Mouse (Mus musculus) heart, adult 18-20 months (tissue): ENCODE measurements around the gene BC025920. TPM values are rescaled to one million over a fixed set of nuclear protein-coding genes. Genes with fewer than 3 reads are reported as not detected.
A peak's percentile ranks its signal among the peaks of the same experiment; 100 is the strongest.

Experiments
- DNase-seq, 2 experiments: peaks; one replicate each; pipeline ENCODE4 v3.0.0; 2021 to 2022; ENCODE audit warnings: mixed read lengths in 1 of 2
- total RNA-seq, 2 experiments: library from RNA; stranded (reverse); gene quantifications; 2 replicates each; pipeline ENCODE4 v1.2.3; 2021

The BC025920 gene
- total RNA-seq, 2 experiments from 2014 or later = 2.6 TPM

DNA sequence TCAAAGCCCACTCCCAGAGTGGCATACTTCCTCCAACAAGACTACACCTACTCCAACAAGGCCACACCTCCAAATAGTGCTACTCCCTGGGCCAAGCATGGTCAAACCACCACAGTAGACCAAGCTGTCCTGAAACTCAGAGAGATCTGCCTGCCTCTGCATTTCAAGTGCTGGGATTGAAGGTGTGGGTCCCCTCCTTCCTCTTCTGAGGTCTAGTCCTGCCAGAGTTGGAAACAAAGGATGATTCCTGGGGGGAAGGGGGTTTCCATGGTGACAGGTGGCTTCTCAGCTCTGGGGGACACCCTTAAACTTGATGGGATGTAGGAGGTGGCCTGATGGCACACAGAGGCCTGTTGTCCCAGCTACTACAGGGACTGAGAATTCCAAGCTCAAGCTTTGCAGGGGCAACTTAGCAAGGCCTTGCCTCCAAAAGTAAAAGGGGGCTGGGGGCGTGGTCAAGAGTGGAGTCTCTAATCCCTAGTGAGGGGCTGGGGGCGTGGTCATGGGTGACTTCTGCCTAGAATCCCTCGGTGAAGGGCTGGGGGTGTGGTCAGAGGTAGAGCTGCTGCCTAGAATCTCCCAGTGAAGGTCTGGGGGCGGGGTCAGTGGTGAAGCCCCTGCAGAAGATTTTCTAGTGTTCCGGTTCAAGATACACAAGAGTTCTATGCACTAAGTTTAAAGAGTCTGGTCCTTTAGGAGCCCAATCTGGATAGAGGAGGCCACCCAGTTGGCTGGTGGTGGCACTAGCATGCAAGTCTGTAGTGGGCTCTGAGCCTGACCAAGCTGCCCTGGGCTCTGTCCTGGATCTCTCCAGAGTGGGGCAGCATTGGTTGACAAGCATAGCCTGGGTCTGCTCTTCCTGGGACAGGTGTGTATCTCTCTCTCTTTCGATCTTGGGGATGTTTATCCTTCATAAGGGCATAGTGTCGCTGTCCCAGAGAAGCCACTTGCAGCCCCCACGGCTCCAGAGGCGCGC is 31.7 kb upstream of the BC025920 start, which contains the start of gene Tle2:
Gene Tle2, plus strand, starts transcription at position 481 of the 976 bp plus-strand sequence.
- DNase-seq = no peak

GRCm38 (mm10) chr10:81575208-81575631 is 30.9 kb upstream of the BC025920 start:
- peak; percentile 62 to 65 for DNase-seq

DNA sequence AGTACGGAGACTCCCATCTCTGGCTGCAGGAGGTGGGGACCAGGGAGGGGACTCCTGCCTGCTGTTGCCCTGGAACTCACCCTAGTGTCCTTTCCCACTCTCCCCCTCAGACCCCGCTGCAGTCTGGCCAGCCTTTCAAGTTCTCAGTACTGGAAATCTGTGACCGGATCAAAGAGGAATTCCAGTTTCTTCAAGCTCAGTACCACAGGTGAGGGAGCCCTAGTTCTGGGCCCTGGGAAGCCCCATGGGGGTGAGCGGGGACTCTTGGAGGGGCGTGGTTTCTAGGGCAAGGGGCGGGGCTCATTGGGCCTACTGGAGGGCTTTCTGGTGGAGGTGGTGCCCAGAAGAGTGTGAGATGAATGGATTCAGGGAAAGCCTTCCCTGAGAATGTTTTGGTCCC is 30.4 kb upstream of the BC025920 start:
- peak in 1 of 2 experiments; percentile 45 for DNase-seq

- no peak for DNase-seq
These were observed 26.1 kb upstream of the BC025920 start for GRCm38 (mm10) chr10:81579967-81580366.

DNA sequence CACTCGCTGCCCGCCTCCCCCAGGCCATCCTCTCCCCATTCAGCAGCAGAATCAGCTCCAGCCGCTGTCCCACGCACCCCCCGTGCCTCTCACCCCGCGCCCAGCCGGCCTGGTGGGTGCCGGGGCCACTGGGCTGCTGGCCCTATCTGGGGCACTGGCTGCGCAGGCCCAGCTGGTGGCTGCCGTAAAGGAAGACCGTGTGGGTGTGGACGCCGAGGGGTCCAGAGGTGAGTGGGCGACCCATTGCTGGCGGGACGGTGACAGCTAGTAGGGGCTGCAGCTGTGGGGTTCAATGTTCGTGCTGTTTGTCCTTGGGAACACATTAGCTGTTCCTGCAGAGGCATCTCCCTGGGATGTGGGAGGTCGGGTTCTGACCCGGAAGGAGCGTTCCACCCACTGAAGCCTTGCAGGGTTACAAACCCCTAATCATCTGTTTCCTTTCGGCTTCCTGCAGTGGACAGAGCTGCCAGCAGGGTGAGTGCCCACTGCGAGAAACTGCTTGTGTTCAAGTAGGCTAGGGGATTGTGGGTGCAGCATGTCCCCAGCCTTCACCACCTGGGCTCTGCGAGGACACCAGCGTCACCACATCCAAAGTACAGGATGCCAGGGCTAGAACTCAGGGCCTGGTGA is 25.5 kb upstream of the BC025920 start:
- DNase-seq = no peak

- no peak for DNase-seq
These were observed 22.7 kb upstream of the BC025920 start for GRCm38 (mm10) chr10:81583347-81583746.

GRCm38 (mm10) chr10:81588739-81589138 is 17.3 kb upstream of the BC025920 start:
- no peak for DNase-seq

GRCm38 (mm10) chr10:81591846-81592245 is 14.2 kb upstream of the BC025920 start:
- no peak for DNase-seq

DNA sequence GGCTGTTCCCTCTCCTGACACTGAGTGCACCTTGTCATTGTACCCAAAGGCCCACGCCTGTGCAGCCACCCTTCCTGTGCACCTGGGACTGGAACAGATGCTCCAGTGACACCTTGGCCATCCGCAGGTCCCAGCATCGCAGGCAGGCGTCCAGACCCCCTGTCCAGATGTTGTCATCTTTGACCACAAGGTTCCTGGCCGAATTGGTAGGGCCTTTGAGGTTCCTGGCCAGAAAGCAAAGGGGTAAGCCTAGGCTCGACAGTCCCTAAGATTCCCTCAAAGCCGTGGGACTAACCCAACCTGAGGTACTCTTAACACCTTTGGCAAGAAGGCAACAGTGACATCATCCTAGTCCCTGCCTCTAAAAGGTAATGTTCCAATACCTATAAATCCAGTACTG is 13.4 kb upstream of the BC025920 start:
- no peak for DNase-seq

DNA sequence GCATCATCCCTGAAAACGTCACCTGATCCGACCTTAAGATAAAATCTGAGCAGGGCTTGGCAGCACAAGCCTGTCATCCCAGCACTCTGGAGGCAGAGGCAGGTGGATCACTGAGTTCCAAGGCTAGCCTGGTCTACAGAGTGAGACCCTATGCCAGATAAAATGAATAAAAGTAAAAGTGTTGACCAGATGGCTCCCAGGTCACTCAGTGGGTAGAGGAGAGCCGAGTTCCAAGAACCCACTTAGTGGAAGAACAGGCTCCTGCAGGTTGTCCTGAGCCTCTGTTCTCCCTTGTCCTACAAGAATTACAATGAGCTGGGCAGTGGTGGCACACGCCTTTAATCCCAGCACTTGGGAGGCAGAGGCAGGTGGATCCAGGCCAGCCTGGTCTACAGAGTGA is 12.8 kb upstream of the BC025920 start:
- DNase-seq = no peak

- no peak for DNase-seq
These were observed 12.1 kb upstream of the BC025920 start for GRCm38 (mm10) chr10:81593935-81594334.

DNA sequence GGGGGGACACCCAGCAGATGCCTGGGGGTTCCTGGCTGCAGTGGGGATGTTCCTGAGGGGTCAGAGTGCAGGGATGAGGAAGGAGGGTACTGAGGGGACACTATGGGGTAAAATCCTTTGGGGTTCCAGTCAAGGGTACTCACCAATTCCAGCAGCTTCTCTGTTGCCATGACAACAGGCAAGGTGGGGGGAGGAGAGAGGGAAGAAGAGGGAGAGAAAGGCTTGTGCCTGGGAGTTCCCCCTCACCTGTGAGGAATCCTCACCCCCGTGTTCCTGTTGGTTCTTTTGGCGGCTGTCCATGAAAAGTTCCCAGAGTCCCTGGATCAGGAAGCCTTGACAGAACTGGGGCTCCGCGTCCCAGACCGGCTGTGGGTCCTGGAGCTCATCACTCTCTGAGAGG is 10.5 kb upstream of the BC025920 start:
- DNase-seq = no peak

DNA sequence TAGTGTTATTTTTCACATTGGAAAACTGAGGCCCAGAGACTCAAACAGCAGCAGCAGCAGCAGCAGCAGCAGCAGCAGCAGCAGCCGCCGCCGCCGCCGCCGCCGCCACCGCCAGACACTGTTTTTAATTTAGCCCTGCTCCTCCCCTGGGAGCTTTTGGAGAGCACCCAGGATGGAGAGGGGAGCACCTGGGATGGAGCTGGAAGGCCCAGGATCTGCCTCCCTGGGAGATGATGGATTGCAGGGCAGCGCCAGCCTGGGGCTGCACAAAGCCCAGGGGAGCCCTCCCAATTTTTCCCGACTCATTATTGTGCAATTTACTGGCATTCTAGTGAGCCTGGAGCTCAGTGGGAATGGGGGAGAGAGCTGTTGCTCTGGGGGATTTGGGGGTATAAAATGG is 9.5 kb upstream of the BC025920 start:
- peak; percentile 69 to 72 for DNase-seq

GRCm38 (mm10) chr10:81597137-81597950 is 8.7 kb upstream of the BC025920 start:
- peak; percentile 66 for DNase-seq

GRCm38 (mm10) chr10:81598342-81598741 is 7.7 kb upstream of the BC025920 start:
- DNase-seq = no peak

DNA sequence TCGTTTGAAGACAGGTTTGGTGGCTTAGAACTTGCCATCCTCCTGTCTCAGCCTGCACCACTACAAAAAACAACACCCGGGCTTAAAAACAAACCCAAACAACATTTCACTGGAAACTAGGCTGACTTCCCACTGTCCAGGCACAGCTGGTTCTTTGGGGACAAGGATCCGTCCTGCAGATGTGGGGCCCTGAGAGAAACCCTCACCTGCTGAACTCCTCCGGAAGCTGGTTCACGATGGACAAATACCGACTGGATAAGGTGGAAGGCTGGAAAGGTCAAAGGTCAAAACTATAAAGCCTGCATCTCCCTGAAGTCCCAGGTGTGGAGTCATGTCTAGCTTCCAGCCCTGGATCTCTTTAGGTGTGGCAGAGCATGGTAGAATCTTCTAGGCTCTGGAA is 7.2 kb upstream of the BC025920 start:
- no peak for DNase-seq

DNA sequence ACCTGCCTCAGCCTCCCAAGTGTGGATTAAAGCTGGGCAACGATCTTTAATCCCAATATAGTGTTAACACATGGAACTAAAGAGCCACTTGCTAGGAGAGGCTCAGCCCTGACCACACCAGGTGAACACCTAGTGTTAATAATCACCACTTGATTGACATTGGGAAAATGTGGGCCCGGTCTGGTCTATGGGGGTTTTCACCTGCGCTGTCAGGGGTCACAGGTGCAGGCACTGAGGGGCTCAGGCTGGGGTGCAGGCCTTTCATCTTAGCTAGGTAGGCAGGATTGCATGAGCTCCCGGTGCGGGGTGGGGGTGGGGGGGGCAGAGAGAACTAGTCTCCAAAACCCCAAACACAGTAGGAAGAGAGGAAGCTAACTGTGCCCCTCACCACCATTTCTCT is 6.4 kb upstream of the BC025920 start:
- DNase-seq = no peak

- peak in 1 of 2 experiments; percentile 17 for DNase-seq
These were observed 6.0 kb upstream of the BC025920 start for GRCm38 (mm10) chr10:81600096-81600495.

DNA sequence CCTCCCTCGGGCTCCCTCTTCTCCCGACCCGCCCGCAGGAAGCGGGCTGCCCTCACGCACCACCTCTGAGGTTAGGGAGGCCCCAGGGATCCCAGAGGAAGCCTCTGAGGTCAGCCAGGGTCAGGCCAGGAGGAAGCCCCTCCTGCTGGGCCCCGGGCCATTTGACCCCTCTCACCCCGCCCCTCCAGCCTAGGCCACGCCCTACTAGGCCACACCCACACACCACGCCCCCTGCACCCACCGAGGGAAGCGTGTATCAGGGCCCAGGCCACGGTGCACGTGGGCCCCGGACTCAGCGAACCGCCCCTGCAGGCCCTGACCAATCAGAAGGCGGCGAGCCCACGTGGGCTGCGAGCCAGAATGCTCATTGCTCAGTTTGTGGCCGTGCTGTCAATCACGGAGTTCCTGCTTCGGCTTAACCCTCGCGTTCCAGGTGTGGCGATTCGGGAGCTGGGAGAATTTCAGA is 5.3 kb upstream of the BC025920 start, which contains the start of gene Tle6:
Gene Tle6, minus strand, starts transcription at position 336 of the 466 bp plus-strand sequence.
- peak; percentile 96 for DNase-seq

DNA sequence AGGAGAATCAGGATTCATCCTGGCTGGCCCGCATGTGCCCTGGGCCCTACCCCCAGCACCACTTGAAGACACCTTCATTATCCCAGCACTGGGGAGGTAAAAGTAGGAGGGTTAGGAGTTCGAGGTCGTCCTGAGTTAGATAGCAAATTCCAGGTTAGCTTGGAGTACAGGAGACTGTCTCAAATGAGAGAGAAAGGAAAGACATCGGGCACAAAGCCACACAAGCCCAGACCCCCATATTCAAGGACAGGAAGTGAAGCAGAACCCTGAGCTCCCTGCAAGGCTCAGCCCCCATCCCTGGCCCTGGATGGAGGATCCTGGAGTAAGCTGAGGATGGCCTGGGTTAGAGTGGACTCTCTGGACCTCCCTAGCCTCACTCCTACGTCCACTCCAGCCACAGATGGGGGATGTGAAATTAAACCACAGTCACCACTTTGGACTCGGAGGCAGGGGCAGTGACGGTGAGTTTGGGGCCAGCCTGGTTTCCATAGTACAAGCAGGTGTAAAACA is 4.6 kb upstream of the BC025920 start:
- DNase-seq = no peak

DNA sequence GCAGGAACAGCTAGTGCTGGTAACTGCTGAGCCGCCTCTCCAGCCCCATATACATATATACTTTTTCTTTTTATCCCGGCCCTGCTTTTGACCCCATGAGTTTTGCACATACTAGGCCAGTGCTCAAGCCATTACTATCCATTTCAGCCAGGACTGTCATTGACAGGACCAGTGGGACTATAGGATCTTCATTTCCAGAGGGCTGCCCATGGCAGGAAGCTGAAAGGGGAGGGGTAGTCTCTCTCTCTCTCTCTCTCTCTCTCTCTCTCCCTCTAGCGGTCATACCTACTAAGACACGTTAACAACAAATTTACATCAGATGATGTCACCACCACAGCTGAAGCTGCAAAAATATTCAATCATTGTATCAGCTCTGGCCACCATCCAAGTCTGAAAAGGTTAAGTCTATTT is 3.3 kb upstream of the BC025920 start:
- peak; percentile 37 to 61 for DNase-seq
